Mouse (Mus musculus) olfactory bulb, adult 2 months (tissue): ENCODE measurements around the gene B3gat1. TPM values are rescaled to one million over a fixed set of nuclear protein-coding genes. Genes with fewer than 3 reads are reported as not detected.

Experiments
- H3K27ac ChIP-seq: fragments of 200-500 bp; 2 replicates; pipeline ENCODE4 v1.5.1; 2012; ENCODE audit warnings: low read depth, low read length; ENCODE audit not compliant: insufficient read depth
- H3K4me1 ChIP-seq: fragments of 200-500 bp; 2 replicates; pipeline ENCODE4 v1.6.1; 2012; ENCODE audit warnings: low read length; ENCODE audit not compliant: control insufficient read depth, insufficient read depth
- H3K4me3 ChIP-seq: fragments of 200-500 bp; 2 replicates; pipeline ENCODE4 v1.5.1; 2012; ENCODE audit warnings: mild to moderate bottlenecking, low read depth, low read length, moderate library complexity; ENCODE audit not compliant: insufficient read depth
- CTCF ChIP-seq: fragments of 200-500 bp; IDR thresholded peaks from 2 replicates; pipeline ENCODE4 v1.5.1; 2012; ENCODE audit warnings: low read depth, mild to moderate bottlenecking, low read length, moderate library complexity; ENCODE audit not compliant: insufficient read depth
- POLR2A ChIP-seq: fragments of 200-500 bp; IDR thresholded peaks from 2 replicates; pipeline ENCODE4 v1.6.1; 2012; ENCODE audit warnings: mild to moderate bottlenecking, low read depth, low read length, moderate library complexity; ENCODE audit not compliant: insufficient read depth
- WGBS: fragments of 180-500 bp; shearing (Covaris S2); methylation state at CpG from one replicate; pipeline ENCODE4 v1.1.7; 2018; 5-methylcytosine and 5-hydroxymethylcytosine counted together
- polyA plus RNA-seq: library from polyadenylated mRNA; stranded (reverse); fragments of >200 nt; gene quantifications from 2 replicates; pipeline ENCODE4 v1.2.4, GENCODE M21; 2012; ENCODE audit warnings: low replicate concordance; ENCODE audit not compliant: missing spikeins, insufficient read depth, insufficient read length

B3gat1 gene
- polyA plus RNA-seq, 1 experiment, result not detected

GRCm38 (mm10) chr9:26798731-26799130, 65.2 kb downstream of the B3gat1 start:
- WGBS, result 93% methylated on average over 1 of the region's 1 CpGs
- no peak overlapping the region for H3K27ac ChIP-seq
- H3K4me3 ChIP-seq, result no peak overlapping the region
- no peaks in the 10 kb centered on the region for H3K4me1 ChIP-seq
- no peak for TF ChIP-seq POLR2A
- TF ChIP-seq CTCF, result no peak

DNA sequence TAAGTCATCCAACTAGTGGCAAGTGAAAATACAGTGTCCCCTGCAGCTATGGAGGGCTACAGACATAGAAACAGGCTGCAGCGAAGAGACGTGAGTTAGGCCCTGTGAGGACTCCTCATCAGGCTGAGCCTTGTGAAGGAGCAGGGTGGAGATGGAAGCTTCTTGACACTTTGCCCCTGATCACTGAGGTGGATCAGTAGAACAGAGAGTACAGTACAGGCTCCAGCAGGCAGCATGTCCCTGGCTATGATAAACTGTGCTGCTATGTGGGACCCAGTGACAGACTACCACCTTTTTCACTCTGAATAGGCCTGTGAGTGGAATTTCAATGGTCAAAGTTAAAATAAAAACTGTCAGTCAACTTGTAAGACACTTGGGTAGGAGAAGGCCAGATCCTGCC, 66.8 kb downstream of the B3gat1 start:
- no peak for TF ChIP-seq CTCF
- TF ChIP-seq POLR2A, result no peak
- H3K27ac ChIP-seq, result no peak overlapping the region
- H3K4me1 ChIP-seq, result no peaks in the 10 kb centered on the region
- 98% methylated on average over 2 of the region's 2 CpGs for WGBS
- H3K4me3 ChIP-seq, result no peak overlapping the region

DNA sequence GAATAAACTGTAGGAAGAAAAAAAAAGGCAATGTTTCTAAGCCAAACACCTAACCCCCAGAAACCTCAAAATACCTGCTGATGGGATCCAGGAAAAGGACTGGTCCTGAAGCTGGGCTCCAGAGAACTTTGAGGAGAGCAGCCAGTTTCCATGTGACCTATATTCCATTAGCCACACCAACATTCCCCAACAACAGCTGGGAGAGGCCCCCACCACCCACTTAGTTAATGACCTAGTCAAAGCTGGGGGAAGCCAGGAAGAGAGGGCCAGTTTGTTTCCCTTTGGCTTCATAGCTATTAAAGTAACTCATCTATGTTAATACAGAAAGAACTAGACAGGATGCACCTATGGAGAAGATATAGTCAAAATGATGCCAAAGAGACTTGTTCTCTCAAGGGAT, 70.8 kb downstream of the B3gat1 start:
- TF ChIP-seq CTCF (no peak), POLR2A (no peak)

DNA sequence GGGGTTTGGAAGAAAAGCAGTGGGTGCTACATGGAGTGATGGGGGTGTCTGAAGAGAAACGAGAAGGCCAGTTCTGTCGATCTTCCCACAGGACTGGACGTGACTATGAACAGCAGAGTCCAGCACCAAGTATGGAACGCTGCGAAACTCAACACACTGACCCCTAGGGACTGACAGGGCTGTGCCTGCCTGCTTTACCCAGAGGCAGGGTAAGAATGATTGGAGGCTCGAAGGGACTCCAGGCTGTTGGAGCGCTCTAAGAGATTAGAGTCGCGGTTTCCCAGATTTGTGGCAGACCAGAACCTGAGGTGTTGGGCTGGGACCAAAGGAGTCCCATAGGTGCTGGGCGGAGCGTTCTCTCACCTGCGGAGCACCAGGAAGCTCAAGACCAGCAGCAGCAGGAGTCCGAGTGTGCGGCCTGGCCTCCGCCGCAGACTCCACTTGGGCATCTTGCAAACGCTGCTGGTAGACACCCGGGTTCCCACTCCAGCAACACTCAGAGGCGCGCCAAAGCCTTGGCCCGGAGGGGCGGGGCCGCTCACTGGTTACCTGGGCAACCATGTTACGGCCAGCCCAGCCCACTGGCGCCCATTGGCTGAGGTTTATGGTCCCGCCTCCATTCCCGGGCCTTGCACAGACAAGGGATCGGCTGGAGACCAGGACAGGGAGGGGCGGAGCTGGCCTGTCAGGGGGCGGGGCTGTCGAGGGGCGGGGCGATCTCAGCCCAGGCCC, 72.6 kb downstream of the B3gat1 start, which contains the start of gene Glb1l2:
Gene Glb1l2, minus strand, starts transcription at position 534 of the 732 bp plus-strand sequence.
- Histone ChIP-seq H3K4me1 (peaks cover 6% of the 10 kb centered on the region), H3K4me3 (peak within 1 kb of the TSS; percentile 23), H3K27ac (no peak within 1 kb of the TSS)
- no peak for TF ChIP-seq POLR2A
- TF ChIP-seq CTCF, result no peak
- 3% methylated on average over 33 of the region's 33 CpGs for WGBS

More for the DNA sequence above, 70.8 kb downstream of the B3gat1 start:
- Histone ChIP-seq H3K4me3 (no peak overlapping the region), H3K4me1 (peaks cover 6% of the 10 kb centered on the region), H3K27ac (no peak overlapping the region)

GRCm38 (mm10) chr9:26808735-26809134, 75.2 kb downstream of the B3gat1 start:
- H3K4me3 ChIP-seq, result no peak overlapping the region
- 82% methylated on average over 2 of the region's 2 CpGs for WGBS
- no peak for TF ChIP-seq CTCF
- no peak for TF ChIP-seq POLR2A
- no peak overlapping the region for H3K27ac ChIP-seq
- H3K4me1 ChIP-seq, result peaks cover 6% of the 10 kb centered on the region

Other genes starting within 250 kb of the B3gat1 start
- not detected in 2 replicates for gene Glb1l2, start 72.7 kb downstream of the B3gat1 start, polyA plus RNA-seq
- not detected in 2 replicates for gene Glb1l3, start 127.2 kb downstream of the B3gat1 start, polyA plus RNA-seq
- gene Gm1110, start 189.4 kb downstream of the B3gat1 start, polyA plus RNA-seq, result not detected in 2 replicates